Mouse (Mus musculus) kidney, adult 9 months (tissue): ENCODE data around the gene Olfr706.
"Not testable (repeated sequence)": the region's sequence is repeated elsewhere in the genome, so short reads cannot be mapped to it uniquely, and the experiment has no call there.

Experiments
- DNase-seq: peaks from one replicate; pipeline ENCODE4 v3.0.0; 2022

The Olfr706 gene

DNA sequence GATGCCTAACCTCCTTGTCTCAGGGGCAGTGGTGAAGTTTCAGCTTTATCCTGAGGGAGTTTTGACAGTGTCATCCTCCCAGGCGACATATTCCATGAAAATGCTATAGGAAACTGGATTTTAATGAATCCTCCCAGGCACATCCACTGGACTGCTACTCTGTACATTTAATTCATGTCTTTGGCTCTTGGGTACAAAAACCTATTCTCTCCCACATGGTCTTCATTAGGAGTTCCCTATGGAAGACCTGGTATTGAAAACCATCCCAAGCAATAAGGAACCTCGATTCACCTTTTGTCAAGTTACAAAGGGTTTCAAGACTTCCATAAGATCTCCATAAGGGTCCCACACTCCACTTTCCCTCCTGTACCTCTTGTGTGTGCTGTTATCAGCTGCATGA, at the start of gene Olfr706:
Gene Olfr706, minus strand, starts transcription at position 101 of the 400 bp plus-strand sequence.
- no peak for DNase-seq

DNA sequence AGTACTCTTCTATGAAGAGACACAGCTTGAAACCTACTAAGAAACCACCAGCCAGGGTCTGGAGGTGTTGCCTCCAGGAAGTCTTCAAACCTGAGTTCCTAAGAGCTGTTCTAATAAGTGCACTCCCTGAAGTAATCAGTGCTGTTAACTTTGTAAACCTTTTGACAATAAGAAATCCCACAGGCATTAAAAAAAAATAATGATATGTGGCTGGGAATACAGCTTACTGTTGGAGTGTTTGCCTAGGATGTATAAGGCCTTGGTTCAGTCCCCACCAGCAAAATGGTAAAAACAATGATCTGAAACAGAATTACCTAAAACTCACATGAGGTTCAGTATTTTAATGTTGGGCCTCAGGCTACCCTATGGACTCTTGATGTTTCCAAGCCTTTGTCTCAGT, 44.2 kb upstream of the Olfr706 start, which contains the start of gene Olfr709-ps1:
Gene Olfr709-ps1, minus strand, starts transcription at position 101 of the 400 bp plus-strand sequence.
- DNase-seq, result no peak

DNA sequence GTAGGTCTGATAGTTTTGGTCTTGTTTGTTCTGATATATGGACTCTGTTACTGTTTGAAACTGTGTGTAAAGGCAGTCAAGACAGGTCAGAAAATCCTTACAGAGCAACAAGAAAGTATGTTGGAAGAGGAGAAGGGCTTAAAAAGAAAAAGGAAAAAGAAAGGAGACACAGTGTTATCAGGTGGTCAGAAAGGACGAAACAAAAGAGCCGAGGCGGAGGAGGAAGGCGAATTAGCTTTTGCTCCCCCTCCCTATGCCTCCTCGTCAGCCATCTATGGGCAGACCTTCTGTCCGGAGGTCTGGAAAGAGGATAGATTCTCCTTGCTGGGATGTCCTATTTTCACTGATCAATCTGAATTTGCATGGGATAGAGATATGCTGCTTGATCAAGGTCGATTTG, 33.0 kb upstream of the Olfr706 start:
- DNase-seq, result not testable (repeated sequence)

DNA sequence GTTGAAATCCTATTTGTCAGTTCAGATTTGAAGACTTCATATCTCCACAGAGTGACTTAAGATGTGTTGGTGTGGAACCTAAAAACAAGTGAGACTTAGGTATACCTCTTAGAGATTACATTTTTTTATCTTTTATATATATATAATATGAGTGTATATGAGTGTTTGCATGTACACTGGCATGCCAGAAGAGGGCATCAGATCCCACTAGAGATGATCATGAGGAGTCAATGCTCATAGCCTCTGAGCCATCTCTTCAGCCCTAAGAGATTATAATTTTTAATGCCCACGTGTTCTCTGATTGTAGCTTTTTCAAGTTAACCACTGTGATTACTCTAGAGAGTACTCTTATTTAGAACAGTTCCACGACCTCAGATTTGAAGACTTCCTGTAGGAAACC, 19.7 kb upstream of the Olfr706 start, which contains the start of gene Olfr1532-ps1:
Gene Olfr1532-ps1, plus strand, starts transcription at position 326 of the 400 bp plus-strand sequence.
- no peak for DNase-seq

DNA sequence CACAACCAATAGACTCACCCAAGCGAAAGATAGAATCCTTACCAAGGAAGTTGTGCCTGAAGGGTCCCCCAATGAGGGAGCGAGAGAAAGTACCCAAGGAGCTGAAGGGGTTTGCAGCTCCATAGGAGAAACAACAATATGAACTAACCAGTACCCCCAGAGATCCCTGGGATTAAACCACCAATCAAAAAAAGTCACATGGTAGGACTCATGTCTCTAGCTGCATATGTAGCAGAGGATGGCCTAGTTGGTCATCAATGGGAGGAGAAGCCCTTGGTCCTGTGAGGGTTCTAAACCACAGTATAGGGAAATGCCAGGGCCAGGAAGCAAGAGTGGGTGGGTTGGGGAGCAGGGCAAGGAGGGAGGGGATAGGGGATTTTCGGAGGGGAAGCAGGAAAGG, 13.2 kb upstream of the Olfr706 start, which contains the start of gene Olfr707:
Gene Olfr707, minus strand, starts transcription at position 101 of the 400 bp plus-strand sequence.
- DNase-seq, result not testable (repeated sequence)

DNA sequence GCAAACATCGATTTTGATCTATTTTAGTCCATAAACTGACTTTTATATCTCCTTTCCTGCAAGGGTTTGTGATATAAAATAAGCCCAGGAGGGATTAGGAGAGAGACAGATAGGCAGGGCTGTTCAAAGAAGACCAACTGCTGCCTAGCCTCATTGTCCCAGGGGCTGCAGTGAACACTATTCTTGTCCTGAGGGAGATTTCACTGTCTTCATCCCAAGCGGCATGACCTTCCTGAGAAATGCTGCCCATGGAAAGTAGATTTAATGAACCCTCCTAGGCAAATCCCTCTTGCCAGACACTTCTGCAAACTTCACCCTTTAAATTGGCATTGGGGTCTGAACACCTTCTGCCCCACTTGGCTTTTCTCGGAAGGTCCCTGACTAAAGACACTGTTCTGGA, 11.2 kb downstream of the Olfr706 start, which contains the start of gene Olfr705:
Gene Olfr705, minus strand, starts transcription at position 101 of the 400 bp plus-strand sequence.
- DNase-seq, result no peak

DNA sequence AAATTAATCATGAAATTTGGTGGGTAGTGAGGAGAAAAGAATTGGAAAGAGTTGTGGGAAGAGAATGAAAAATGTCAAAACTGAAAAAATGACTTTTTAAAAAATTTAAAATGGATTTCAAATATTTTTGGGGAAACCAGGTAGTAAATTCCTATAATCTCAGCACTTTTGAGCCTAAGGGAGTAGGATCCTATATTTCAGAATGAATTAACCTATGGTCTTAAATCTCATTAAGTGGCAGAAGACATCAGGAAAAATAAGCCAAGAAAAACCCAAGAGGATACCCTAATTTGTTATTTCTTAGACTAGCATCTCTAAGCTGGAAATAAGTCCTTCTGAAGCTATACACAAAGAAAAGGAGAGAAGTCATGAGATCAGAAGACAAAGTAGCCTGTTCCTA, 25.1 kb downstream of the Olfr706 start, which contains the start of gene Olfr704:
Gene Olfr704, plus strand, starts transcription at position 301 of the 400 bp plus-strand sequence.
- no peak for DNase-seq

DNA sequence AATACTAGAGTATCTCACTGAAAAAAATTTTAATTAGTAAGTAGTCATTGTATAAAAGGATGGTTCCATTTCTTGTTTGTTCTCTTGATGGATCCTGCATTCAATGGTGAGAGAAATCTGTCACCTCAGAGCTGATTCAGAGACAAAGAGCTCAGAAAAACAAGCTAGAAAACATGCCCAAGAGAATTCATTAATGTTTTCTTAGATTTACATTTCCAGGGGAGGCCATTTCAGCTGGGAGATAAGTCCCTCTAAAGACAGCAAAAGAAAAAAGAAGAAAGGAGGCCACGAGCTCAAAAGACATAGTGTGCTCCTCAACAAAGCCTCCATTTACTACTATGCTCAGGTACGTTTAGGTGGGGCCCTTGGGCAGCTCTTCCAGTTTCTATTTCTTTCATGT, 44.9 kb downstream of the Olfr706 start, which contains the start of gene Olfr703:
Gene Olfr703, plus strand, starts transcription at position 301 of the 400 bp plus-strand sequence.
- no peak for DNase-seq

DNA sequence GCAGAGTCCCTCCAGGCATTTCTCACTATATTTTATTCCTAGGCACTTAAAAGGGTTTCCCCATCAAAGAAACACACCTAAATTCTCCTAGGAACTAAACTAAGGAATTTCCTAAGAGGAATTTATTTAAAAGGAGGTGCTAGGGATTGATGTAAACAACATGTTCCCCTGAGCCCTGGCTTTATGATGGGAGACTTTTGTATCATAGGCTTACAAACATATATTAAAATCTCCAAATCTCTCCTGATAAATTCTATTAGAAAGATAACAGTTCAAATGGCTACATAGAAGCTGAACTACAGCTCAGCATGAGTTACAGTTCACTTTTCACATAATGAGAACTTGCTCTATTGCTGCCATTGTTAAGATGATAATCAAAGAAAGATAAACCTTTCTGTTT, 54.2 kb downstream of the Olfr706 start, which contains the start of gene Olfr702:
Gene Olfr702, minus strand, starts transcription at position 101 of the 400 bp plus-strand sequence.
- DNase-seq, result no peak
